In the genomic region with DNA sequence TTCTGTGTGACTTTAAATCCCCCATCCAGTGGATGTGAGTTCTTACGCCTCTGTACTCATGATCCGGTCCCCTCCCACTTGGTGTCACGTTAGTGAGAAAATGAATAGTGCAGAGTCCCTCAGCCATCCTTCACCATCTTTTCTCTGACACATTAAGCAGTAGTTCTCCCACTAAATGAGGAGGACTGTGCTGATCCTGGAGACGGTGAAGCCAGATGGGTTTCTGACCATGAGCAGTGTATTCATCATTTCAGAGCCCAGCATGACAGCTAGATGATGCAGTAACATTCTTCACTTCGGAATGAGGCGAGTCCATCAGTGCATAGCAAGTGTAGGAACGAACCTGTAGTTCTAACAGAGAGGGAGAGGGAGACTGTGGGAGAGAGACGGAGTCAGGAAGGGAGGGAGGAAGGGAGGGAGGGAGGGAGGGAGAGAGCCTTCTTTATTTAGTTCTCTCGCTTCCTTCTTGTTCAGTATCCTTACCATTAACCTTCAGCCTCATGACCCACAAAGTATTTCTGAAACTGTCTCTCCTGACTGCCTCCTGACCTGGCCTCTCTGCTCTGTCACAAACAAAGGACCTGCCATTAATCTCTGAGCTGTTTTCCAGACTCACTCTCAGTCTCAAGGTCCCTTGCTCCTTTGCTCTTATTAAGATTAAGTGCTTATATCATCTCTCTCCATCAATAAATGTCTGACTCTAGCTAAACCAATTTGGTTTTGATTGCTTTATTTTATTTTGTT, we compare ENCODE assay signal across 12 mouse cellular contexts. TPM values are rescaled to one million over a fixed set of nuclear protein-coding genes. Genes with fewer than 3 reads are reported as not detected.
DNase-seq lines count a peak whose midpoint lies in the region; ATAC-seq and TF ChIP-seq lines count a peak whose summit lies in the region.
"Had no signal": no experiment of that assay in that cellular context is flagged by ENCODE, and none has a peak within 500 bp of the region (broad histone marks: within the 10 kb centered on the region; RNA-seq: fewer than 3 reads in every experiment).

No protein-coding gene starts in this region.

- H3K4me3 ChIP-seq in heart, postnatal 0 days (ENCODE audit: low read depth, low read length) = no peak overlapping the region
- H3K4me3 ChIP-seq in hindbrain, embryonic 13.5 days = no peak overlapping the region
- H3K4me3 ChIP-seq in midbrain, embryonic 14.5 days (replicated peaks; ENCODE audit: low read depth, low read length) = no peak overlapping the region
- H3K4me3 ChIP-seq: limb, embryonic 12.5 days; megakaryocyte, embryonic 14.5 days had no signal

- intact Hi-C loops in heart, postnatal 14 days (cut with DNase I) = no loop called here

- ATAC-seq in heart, postnatal 0 days (ENCODE audit: insufficient read depth, low read depth) = no peak
- ATAC-seq in hindbrain, embryonic 13.5 days (ENCODE audit: low FRiP score) = 0 out of 2 replicates have a peak, but pooled peaks have one; percentile 41
- no peak; the same call in 1 of the 2 replicates for ATAC-seq in midbrain, embryonic 14.5 days (ENCODE audit: low FRiP score, low TSS enrichment)
- ATAC-seq in megakaryocyte progenitor cell, adult 5-6 weeks (replicated peaks; ENCODE audit: poor library complexity) = no peak

- TF ChIP-seq EP300 in heart, postnatal 0 days (IDR thresholded peaks at IDR 0.05; ENCODE audit: low read depth) = no peak

- peak overlapping the region; percentile 58 for H3K27ac ChIP-seq in heart, postnatal 0 days (ENCODE audit: low read depth)
- peak overlapping the region; percentile 55 for H3K27ac ChIP-seq in hindbrain, embryonic 13.5 days
- 0 out of 2 replicates have a peak overlapping the region, but pooled peaks have one; percentile 8 for H3K27ac ChIP-seq in midbrain, embryonic 14.5 days (replicated peaks; ENCODE audit: low read depth, low read length)
- H3K27ac ChIP-seq: limb, embryonic 12.5 days had no signal

- no peaks in the 10 kb centered on the region for H3K36me3 ChIP-seq in heart, postnatal 0 days (replicated peaks; ENCODE audit: control insufficient read depth, insufficient read depth, low read length)
- H3K36me3 ChIP-seq in hindbrain, embryonic 13.5 days = no peaks in the 10 kb centered on the region
- H3K36me3 ChIP-seq in midbrain, embryonic 14.5 days (ENCODE audit: control insufficient read depth, insufficient read depth, low read length) = no peaks in the 10 kb centered on the region
- H3K36me3 ChIP-seq: limb, embryonic 12.5 days had no signal

- H3K9ac ChIP-seq in heart, postnatal 0 days (replicated peaks; ENCODE audit: low read depth, low read length) = no peak overlapping the region
- H3K9ac ChIP-seq in hindbrain, embryonic 13.5 days = no peak overlapping the region
- H3K9ac ChIP-seq in midbrain, embryonic 14.5 days (replicated peaks; ENCODE audit: low read length) = no peak overlapping the region
- H3K9ac ChIP-seq: limb, embryonic 12.5 days had no signal

- H3K9me3 ChIP-seq in heart, postnatal 0 days (replicated peaks; ENCODE audit: control insufficient read depth, low read length) = no peaks in the 10 kb centered on the region
- H3K9me3 ChIP-seq in hindbrain, embryonic 13.5 days = no peaks in the 10 kb centered on the region
- H3K9me3 ChIP-seq in midbrain, embryonic 14.5 days (ENCODE audit: control insufficient read depth, low read length) = no peaks in the 10 kb centered on the region
- H3K9me3 ChIP-seq: limb, embryonic 12.5 days had no signal

- DNase-seq in adrenal gland, adult 2 months = peak; percentile 54
- no peak for DNase-seq in adrenal gland, postnatal 4 days (ENCODE audit: low spot score in 2 of 2)
- DNase-seq in heart, postnatal 0 days (ENCODE audit: low spot score) = no peak
- DNase-seq in heart, postnatal 14 days = no peak
- peak; percentile 35 for DNase-seq in midbrain, embryonic 14.5 days
- no peak for DNase-seq in right cerebral cortex, postnatal 36 days (ENCODE audit: low spot score in 2 of 2)
- DNase-seq: cerebellum, postnatal 25 days had no signal

- no peaks in the 10 kb centered on the region for H3K27me3 ChIP-seq in heart, postnatal 0 days (ENCODE audit: control insufficient read depth, insufficient read depth, low read length)
- H3K27me3 ChIP-seq in hindbrain, embryonic 13.5 days = no peaks in the 10 kb centered on the region
- H3K27me3 ChIP-seq in midbrain, embryonic 14.5 days (ENCODE audit: control insufficient read depth, insufficient read depth, low read length) = no peaks in the 10 kb centered on the region
- H3K27me3 ChIP-seq: limb, embryonic 12.5 days; megakaryocyte, embryonic 14.5 days had no signal

- WGBS in heart, postnatal 0 days = 36% methylated on average over 9 of the region's 9 CpGs
- WGBS in hindbrain, embryonic 13.5 days = 29% methylated on average over 9 of the region's 9 CpGs
- WGBS in midbrain, embryonic 14.5 days = 15% methylated on average over 9 of the region's 9 CpGs

- peaks cover 16% of the 10 kb centered on the region for H3K4me1 ChIP-seq in heart, postnatal 0 days (ENCODE audit: control insufficient read depth, insufficient read depth)
- H3K4me1 ChIP-seq in hindbrain, embryonic 13.5 days (replicated peaks) = peaks cover 14% of the 10 kb centered on the region
- peaks cover 10% of the 10 kb centered on the region for H3K4me1 ChIP-seq in midbrain, embryonic 14.5 days (ENCODE audit: control insufficient read depth, insufficient read depth, low read length)
- H3K4me1 ChIP-seq: limb, embryonic 12.5 days had no signal

- no peak overlapping the region for H3K4me2 ChIP-seq in heart, postnatal 0 days (ENCODE audit: low read depth, low read length)
- no peak overlapping the region for H3K4me2 ChIP-seq in hindbrain, embryonic 13.5 days
- no peak overlapping the region for H3K4me2 ChIP-seq in midbrain, embryonic 14.5 days (ENCODE audit: low read length)
- H3K4me2 ChIP-seq: limb, embryonic 12.5 days had no signal

- no peak for TF ChIP-seq CTCF in heart, postnatal 0 days (IDR thresholded peaks at IDR 0.05; ENCODE audit: low read depth)

RNA-seq across cellular contexts. Expression of a gene that starts 49.6 kb away (rescaled TPM):
- 1 to 10 TPM; 2.9 to 8.3 TPM for total RNA-seq in adrenal gland, adult 2 months (2021)
- polyA plus RNA-seq in adrenal gland, adult 2 months (2012; rRNA removed) = 0.15 and 0.16 TPM in 2 replicates
- 10 to 100 TPM in 1 of 2 experiments, 1 to 10 TPM in 1; 6.3 to 11.6 TPM for total RNA-seq in adrenal gland, postnatal 4 days (2021)
- 0.57 and 2.9 TPM in 2 replicates for total RNA-seq in heart, postnatal 0 days (2014; rRNA removed; ENCODE audit: low replicate concordance)
- 3.1 and 3.2 TPM in 2 replicates for polyA plus RNA-seq in heart, postnatal 0 days (2015; fragmentation: Nextera tagmentation; extraction: Ambion mirVana)
- 1 to 10 TPM; 1.7 to 1.8 TPM for total RNA-seq in heart, postnatal 14 days (2021)
- 14.0 and 14.4 TPM in 2 replicates for polyA plus RNA-seq in hindbrain, embryonic 13.5 days (2015; fragmentation: Nextera tagmentation; extraction: Ambion mirVana)
- 12.4 and 13.4 TPM in 2 replicates for polyA plus RNA-seq in midbrain, embryonic 14.5 days (2014; fragmentation: Nextera tagmentation; extraction: Ambion mirVana)
- total RNA-seq in megakaryocyte progenitor cell, adult 5-6 weeks (2015) = 27.6 and 28.0 TPM in 2 replicates
- total RNA-seq in megakaryocyte progenitor cell, adult 5-6 weeks (2017) = 14.2 and 15.2 TPM in 2 replicates
- total RNA-seq: MEL had no signal

RNA-seq across cellular contexts. Expression of a gene that starts 53.4 kb away (rescaled TPM):
- under 1 TPM in 1 of 2 experiments, not detected in 1; 0.10 TPM for total RNA-seq in adrenal gland, adult 2 months (2021)
- 0.02 TPM in 2 replicates for polyA plus RNA-seq in adrenal gland, adult 2 months (2012; rRNA removed)
- under 1 TPM; 0.48 to 0.65 TPM for total RNA-seq in adrenal gland, postnatal 4 days (2021)
- total RNA-seq in heart, postnatal 0 days (2014; rRNA removed; ENCODE audit: low replicate concordance) = 0.08 TPM in 1 of 2 replicates, not detected in the other
- 0.03 and 0.05 TPM in 2 replicates for polyA plus RNA-seq in heart, postnatal 0 days (2015; fragmentation: Nextera tagmentation; extraction: Ambion mirVana)
- total RNA-seq in heart, postnatal 14 days (2021) = not detected
- polyA plus RNA-seq in hindbrain, embryonic 13.5 days (2015; fragmentation: Nextera tagmentation; extraction: Ambion mirVana) = 24.4 and 26.4 TPM in 2 replicates
- 30.4 and 31.6 TPM in 2 replicates for polyA plus RNA-seq in midbrain, embryonic 14.5 days (2014; fragmentation: Nextera tagmentation; extraction: Ambion mirVana)
- 0.17 and 1.1 TPM in 2 replicates for total RNA-seq in megakaryocyte progenitor cell, adult 5-6 weeks (2015)
- 0.25 and 0.37 TPM in 2 replicates for total RNA-seq in megakaryocyte progenitor cell, adult 5-6 weeks (2017)
- total RNA-seq: MEL had no signal

Comparison
In these comparisons a context has a peak if more than half of its experiments do, and no peak if none do; other contexts are left out.
1. DNase-seq: peak in adrenal gland, adult 2 months (single experiment) and midbrain, embryonic 14.5 days (single experiment); none in adrenal gland, postnatal 4 days (0 of 2), heart, postnatal 0 days (single experiment), heart, postnatal 14 days (0 of 2) and right cerebral cortex, postnatal 36 days (0 of 2).
2. H3K27ac ChIP-seq: peak in every context shown above with its lines; median percentile 58 in heart, postnatal 0 days; 55 in hindbrain, embryonic 13.5 days; 8 in midbrain, embryonic 14.5 days.